ENCODE assay signal across 20 mouse cellular contexts in the genomic region with DNA sequence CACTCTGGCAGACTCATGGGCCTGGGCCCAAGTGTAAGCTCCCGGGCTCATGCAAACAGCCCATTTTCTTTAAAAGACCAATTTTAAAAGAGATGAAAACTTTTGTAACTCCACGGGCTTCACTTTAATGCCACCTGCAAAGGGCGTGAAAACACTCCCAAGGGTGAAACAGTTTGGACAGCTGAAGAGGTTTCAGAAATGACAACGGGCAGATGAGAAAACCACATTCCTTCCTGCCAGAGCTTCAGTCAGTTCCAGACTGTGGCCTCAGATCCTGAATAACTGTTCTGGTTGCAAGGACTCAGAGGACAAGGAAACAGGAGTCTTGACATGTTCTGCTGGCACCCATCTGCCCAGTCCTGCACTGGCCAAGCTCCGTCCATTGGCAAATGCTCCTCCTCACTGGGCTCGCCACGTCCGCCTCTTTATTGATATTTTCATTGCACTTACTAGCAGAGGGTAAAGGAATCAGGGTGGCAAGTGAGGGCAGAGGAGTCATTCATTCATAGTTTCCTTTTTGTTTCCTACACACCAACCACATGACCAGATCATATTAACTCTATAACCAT.
A peak's percentile ranks its signal among the peaks of the same experiment; 100 is the strongest.
DNase-seq lines count a peak whose midpoint lies in the region; ATAC-seq and TF ChIP-seq lines count a peak whose summit lies in the region.
"Had no signal": no experiment of that assay in that cellular context is flagged by ENCODE, and none has a peak within 500 bp of the region (broad histone marks: within the 10 kb centered on the region; RNA-seq: fewer than 3 reads in every experiment).

No protein-coding gene starts in this region.

- no peak; the same call in 1 of the 2 replicates for TF ChIP-seq RAD21 in CH12.LX (IDR thresholded peaks at IDR 0.05; ENCODE audit: low read depth, low read length)

- dilution Hi-C loops in CH12.LX (cut with MboI; ENCODE audit: extremely low pct_ligation_motif_present, extremely low pct_unique_long_range_greater_than_20kb, low sequenced_read_pairs) = no loop called here

- no peak for TF ChIP-seq CTCF in CH12.LX (conservative IDR thresholded peaks at IDR 0.05 in 1 of 2, IDR thresholded peaks at IDR 0.05 in 1 of 2; ENCODE audit: low read depth in 2 of 2, low read length in 2 of 2)

- in situ Hi-C loops in CH12.LX (cut with MboI; ENCODE audit: low pct_ligation_motif_present, low pct_unique_long_range_greater_than_20kb, low sequenced_read_pairs) = no loop called here

- TF ChIP-seq POLR2A in CH12.LX (IDR thresholded peaks at IDR 0.05; ENCODE audit: low read depth, low read length) = no peak

- no peak for ATAC-seq in forebrain, embryonic 12.5 days (ENCODE audit: low FRiP score)
- no peak for ATAC-seq in forebrain, embryonic 16.5 days
- ATAC-seq in hindbrain, embryonic 15.5 days (ENCODE audit: low FRiP score, low read depth) = no peak
- ATAC-seq in hindbrain, embryonic 13.5 days (ENCODE audit: low FRiP score) = no peak
- ATAC-seq in common myeloid progenitor, adult 5-6 weeks (replicated peaks; ENCODE audit: low read depth, poor library complexity, severe bottlenecking) = 0 out of 2 replicates have a peak, but pooled peaks have one; percentile 10
- ATAC-seq in erythroid progenitor cell, adult 5-6 weeks (replicated peaks; ENCODE audit: low FRiP score, poor library complexity, severe bottlenecking) = no peak
- ATAC-seq: inflammation-experienced regulatory T-cells, adult 6 months; liver, embryonic 12.5 days; Patski had no signal

- no peaks in the 10 kb centered on the region for H3K27me3 ChIP-seq in forebrain, embryonic 12.5 days
- no peaks in the 10 kb centered on the region for H3K27me3 ChIP-seq in forebrain, embryonic 16.5 days (replicated peaks; ENCODE audit: control insufficient read depth, insufficient read depth, low read length)
- no peaks in the 10 kb centered on the region for H3K27me3 ChIP-seq in hindbrain, embryonic 15.5 days
- no peaks in the 10 kb centered on the region for H3K27me3 ChIP-seq in hindbrain, embryonic 13.5 days
- no peaks in the 10 kb centered on the region for H3K27me3 ChIP-seq in CH12.LX (replicated peaks)
- H3K27me3 ChIP-seq: heart, embryonic 12.5 days; liver, embryonic 12.5 days; neural tube, embryonic 13.5 days; Patski had no signal

- WGBS in forebrain, embryonic 12.5 days = 88% methylated on average over 8 of the region's 8 CpGs
- 74% methylated on average over 8 of the region's 8 CpGs for WGBS in forebrain, embryonic 16.5 days
- 74% methylated on average over 8 of the region's 8 CpGs for WGBS in hindbrain, embryonic 15.5 days
- 87% methylated on average over 8 of the region's 8 CpGs for WGBS in hindbrain, embryonic 13.5 days

- H3K27ac ChIP-seq in forebrain, embryonic 12.5 days = 0 out of 2 replicates have a peak overlapping the region, but pooled peaks have one; percentile 31
- no peak overlapping the region for H3K27ac ChIP-seq in forebrain, embryonic 16.5 days (ENCODE audit: low read length)
- H3K27ac ChIP-seq in hindbrain, embryonic 15.5 days (replicated peaks) = peak overlapping the region; percentile 36
- H3K27ac ChIP-seq in hindbrain, embryonic 13.5 days = no peak overlapping the region
- H3K27ac ChIP-seq in CH12.LX (ENCODE audit: insufficient read depth, low read depth) = no peak overlapping the region
- H3K27ac ChIP-seq: limb, embryonic 10.5 days; liver, embryonic 12.5 days; neural tube, embryonic 13.5 days had no signal

- H3K79me2 ChIP-seq in CH12.LX (replicated peaks; ENCODE audit: control insufficient read depth, extremely low read depth, insufficient read depth, poor library complexity, severe bottlenecking) = no peaks in the 10 kb centered on the region

- TF ChIP-seq EP300 in CH12.LX (IDR thresholded peaks at IDR 0.05; ENCODE audit: low read length) = peak; percentile 58

- H3K4me3 ChIP-seq in forebrain, embryonic 12.5 days (replicated peaks) = no peak overlapping the region
- H3K4me3 ChIP-seq in forebrain, embryonic 16.5 days (replicated peaks; ENCODE audit: low read length) = no peak overlapping the region
- no peak overlapping the region for H3K4me3 ChIP-seq in hindbrain, embryonic 15.5 days
- H3K4me3 ChIP-seq in hindbrain, embryonic 13.5 days = no peak overlapping the region
- no peak overlapping the region for H3K4me3 ChIP-seq in CH12.LX (replicated peaks in 1 of 3; ENCODE audit: low read depth in 2 of 3, low read length in 2 of 3, poor library complexity in 1 of 3)
- H3K4me3 ChIP-seq: heart, embryonic 12.5 days; limb, embryonic 10.5 days; liver, embryonic 12.5 days; neural tube, embryonic 13.5 days had no signal

- H3K4me1 ChIP-seq in forebrain, embryonic 12.5 days = peaks cover 96% of the 10 kb centered on the region
- H3K4me1 ChIP-seq in forebrain, embryonic 16.5 days (replicated peaks; ENCODE audit: control insufficient read depth, insufficient read depth, low read length) = peaks cover 55% of the 10 kb centered on the region
- peaks cover 92% of the 10 kb centered on the region for H3K4me1 ChIP-seq in hindbrain, embryonic 15.5 days (replicated peaks)
- H3K4me1 ChIP-seq in hindbrain, embryonic 13.5 days (replicated peaks) = peaks cover 93% of the 10 kb centered on the region
- peaks cover 7 to 67% of the 10 kb centered on the region in 2 experiments; a peak in 3 of 4 replicates for H3K4me1 ChIP-seq in CH12.LX (ENCODE audit: control insufficient read depth in 1 of 2, insufficient read depth in 2 of 2)

- no peak overlapping the region for H3K4me2 ChIP-seq in forebrain, embryonic 12.5 days
- H3K4me2 ChIP-seq in forebrain, embryonic 16.5 days (ENCODE audit: low read length) = no peak overlapping the region
- H3K4me2 ChIP-seq in hindbrain, embryonic 15.5 days = no peak overlapping the region
- H3K4me2 ChIP-seq in hindbrain, embryonic 13.5 days = no peak overlapping the region
- H3K4me2 ChIP-seq in CH12.LX (ENCODE audit: insufficient read depth, low read depth, poor library complexity, severe bottlenecking) = no peak overlapping the region
- H3K4me2 ChIP-seq: heart, embryonic 12.5 days; liver, embryonic 12.5 days; neural tube, embryonic 13.5 days had no signal

- no peak overlapping the region for H3K9ac ChIP-seq in forebrain, embryonic 12.5 days
- H3K9ac ChIP-seq in forebrain, embryonic 16.5 days (replicated peaks; ENCODE audit: low read depth, low read length) = no peak overlapping the region
- H3K9ac ChIP-seq in hindbrain, embryonic 15.5 days = no peak overlapping the region
- no peak overlapping the region for H3K9ac ChIP-seq in hindbrain, embryonic 13.5 days
- no peak overlapping the region for H3K9ac ChIP-seq in CH12.LX (ENCODE audit: insufficient read depth, low read depth)
- H3K9ac ChIP-seq: heart, embryonic 12.5 days; liver, embryonic 12.5 days; neural tube, embryonic 13.5 days had no signal

- no peaks in the 10 kb centered on the region for H3K9me3 ChIP-seq in forebrain, embryonic 12.5 days
- no peaks in the 10 kb centered on the region for H3K9me3 ChIP-seq in forebrain, embryonic 16.5 days (ENCODE audit: control insufficient read depth, low read length)
- no peaks in the 10 kb centered on the region for H3K9me3 ChIP-seq in hindbrain, embryonic 15.5 days
- no peaks in the 10 kb centered on the region for H3K9me3 ChIP-seq in hindbrain, embryonic 13.5 days
- H3K9me3 ChIP-seq in CH12.LX (replicated peaks; ENCODE audit: low read length) = no peaks in the 10 kb centered on the region
- H3K9me3 ChIP-seq: heart, embryonic 12.5 days; limb, embryonic 10.5 days; liver, embryonic 12.5 days; neural tube, embryonic 13.5 days had no signal

- no peak for DNase-seq in CH12.LX (ENCODE audit: extremely low read depth)
- DNase-seq in spleen, postnatal 4 days (ENCODE audit: low spot score in 2 of 2) = no peak
- DNase-seq: adrenal gland, adult 8-10 months; kidney, adult 9 months; kidney, postnatal 25 days; lung, adult 2 months; right cerebral cortex, adult 18-20 months; thymus, postnatal 4 days had no signal

- H3K36me3 ChIP-seq in forebrain, embryonic 12.5 days (replicated peaks) = no peaks in the 10 kb centered on the region; the same call in 1 of the 2 replicates
- H3K36me3 ChIP-seq in forebrain, embryonic 16.5 days (ENCODE audit: control insufficient read depth, insufficient read depth) = no peaks in the 10 kb centered on the region
- no peaks in the 10 kb centered on the region for H3K36me3 ChIP-seq in hindbrain, embryonic 15.5 days
- no peaks in the 10 kb centered on the region for H3K36me3 ChIP-seq in hindbrain, embryonic 13.5 days
- peaks cover 6 to 69% of the 10 kb centered on the region in 2 experiments for H3K36me3 ChIP-seq in CH12.LX (replicated peaks in 1 of 2; ENCODE audit: control insufficient read depth in 1 of 2, insufficient read depth in 1 of 2, low read length in 1 of 2)
- H3K36me3 ChIP-seq: liver, embryonic 12.5 days; neural tube, embryonic 13.5 days had no signal

TF ChIP-seq in CH12.LX, 34 proteins besides CTCF, POLR2A, EP300 and RAD21:
- TF ChIP-seq POLR2AphosphoS2 (IDR thresholded peaks at IDR 0.05; ENCODE audit: low read depth, low read length) = no peak
- TF ChIP-seq SIN3A (IDR thresholded peaks at IDR 0.05; ENCODE audit: low read length) = 0 out of 2 replicates have a peak, but pooled peaks have one; percentile 41
- TF ChIP-seq ETS1 (conservative IDR thresholded peaks at IDR 0.05; ENCODE audit: low read depth, low read length) = peak; percentile 52

Comparison
In these comparisons a context has a peak if more than half of its experiments do, and no peak if none do; other contexts are left out.
1. H3K27ac ChIP-seq: peak in forebrain, embryonic 12.5 days (single experiment) and hindbrain, embryonic 15.5 days (single experiment); none in forebrain, embryonic 16.5 days (single experiment), hindbrain, embryonic 13.5 days (single experiment) and CH12.LX (single experiment).